Mouse (Mus musculus): ENCODE results near the gene Igf2bp2. TPM values are rescaled to one million over a fixed set of nuclear protein-coding genes. Genes with fewer than 3 reads are reported as not detected.

The Igf2bp2 gene
- total RNA-seq, 2 experiments from 2014 or later = 23.9 to 24.8 TPM

- no peak for DNase-seq
Observed at GRCm38 (mm10) chr16:22147131-22147530, 16.0 kb downstream of the Igf2bp2 start.

DNA sequence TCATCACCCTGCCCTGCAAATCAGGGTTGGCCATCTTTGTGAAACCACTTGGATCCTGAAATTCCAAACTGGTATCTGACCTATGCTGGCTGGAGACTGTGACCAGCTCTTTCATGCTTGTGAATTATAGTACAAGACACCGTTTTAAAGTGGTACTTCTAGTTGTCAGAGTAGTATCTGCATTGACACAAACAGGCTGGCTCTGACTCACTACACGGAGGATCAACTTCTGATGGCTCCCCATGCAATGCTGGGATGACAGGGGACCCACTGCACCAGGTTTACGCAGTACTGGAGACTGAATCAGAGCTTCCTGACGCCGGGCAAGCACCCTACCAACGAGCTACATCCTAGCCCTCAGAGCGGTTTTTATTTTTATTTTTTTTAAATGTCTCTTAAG is 17.0 kb downstream of the Igf2bp2 start:
- no peak for DNase-seq

DNA sequence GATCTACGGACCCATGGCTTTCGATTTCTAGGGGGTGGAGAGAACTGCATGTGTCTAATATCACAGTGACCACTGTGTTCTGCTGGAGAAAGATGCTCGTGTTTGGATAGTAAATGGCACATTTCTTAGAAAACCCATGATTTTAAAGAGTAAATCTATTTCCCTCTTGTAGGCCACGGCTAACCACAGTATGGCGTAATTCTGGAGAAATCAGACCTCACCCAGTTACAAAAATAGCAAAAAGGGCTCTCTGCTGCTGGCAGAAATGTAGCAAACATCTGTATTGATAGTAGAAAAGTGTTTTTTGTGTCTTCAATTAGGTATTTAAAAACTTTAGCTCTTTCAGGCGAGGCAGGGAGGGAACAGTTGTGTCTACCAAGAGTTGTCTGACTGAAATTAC is 18.6 kb downstream of the Igf2bp2 start:
- DNase-seq = no peak

GRCm38 (mm10) chr16:22140861-22141260 is 22.2 kb downstream of the Igf2bp2 start:
- no peak for DNase-seq

DNA sequence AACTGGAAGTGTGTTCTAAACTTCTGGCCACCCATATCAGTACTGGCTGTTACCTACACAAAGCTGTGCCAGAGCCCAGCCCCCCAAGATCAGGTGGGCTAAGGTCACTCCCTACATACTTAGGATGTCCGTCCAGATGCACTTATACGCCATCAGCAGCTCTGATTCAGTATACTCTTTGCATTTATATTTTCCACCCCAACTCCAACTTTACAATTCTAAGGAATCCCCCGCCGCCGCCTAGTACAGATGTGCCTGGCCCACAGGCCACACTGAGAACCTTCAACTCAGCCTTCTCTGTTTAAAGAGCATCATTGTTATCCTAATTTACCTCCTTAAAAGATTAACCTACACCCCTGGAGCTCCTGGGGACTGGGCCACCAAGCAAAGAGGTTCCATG is 23.3 kb downstream of the Igf2bp2 start:
- DNase-seq = no peak

DNA sequence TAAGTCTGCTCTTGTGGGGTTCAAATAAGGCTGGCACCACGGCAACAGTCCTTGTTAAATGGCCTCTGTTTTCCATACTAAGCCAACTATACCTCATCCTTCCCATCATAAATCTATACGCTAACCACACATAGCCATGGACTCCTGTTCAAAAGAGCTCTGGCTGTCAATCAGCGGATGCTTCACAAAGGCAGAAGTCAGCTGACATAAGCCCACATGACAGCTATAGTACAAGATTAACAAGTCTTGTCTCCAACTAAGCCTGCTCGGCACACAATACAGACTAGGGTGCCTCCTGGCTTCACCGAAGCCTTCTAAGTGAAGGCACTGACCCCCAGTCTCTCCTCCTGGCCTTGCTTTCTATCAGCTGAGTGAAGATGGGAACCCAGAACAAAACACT is 26.9 kb downstream of the Igf2bp2 start:
- no peak for DNase-seq

DNA sequence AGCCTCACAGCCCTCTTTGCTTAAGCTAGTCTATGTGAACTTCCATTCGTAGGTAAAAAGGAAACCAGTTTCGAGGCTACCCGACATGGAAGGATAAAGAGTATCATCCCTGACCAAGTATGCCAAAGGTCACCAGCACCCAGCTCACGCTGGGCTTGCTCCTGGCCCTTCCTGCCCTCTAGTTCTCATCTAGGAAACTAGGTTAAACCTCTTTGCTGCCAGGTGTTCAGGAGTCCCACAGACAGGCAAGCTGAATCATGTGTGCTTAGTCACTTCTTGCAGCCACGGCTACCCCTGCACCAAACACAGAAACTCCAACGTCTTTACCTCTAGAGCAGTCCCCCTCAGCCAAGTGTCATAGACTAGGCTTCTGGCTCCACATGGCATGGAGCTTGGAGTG is 31.8 kb downstream of the Igf2bp2 start:
- DNase-seq = no peak

DNA sequence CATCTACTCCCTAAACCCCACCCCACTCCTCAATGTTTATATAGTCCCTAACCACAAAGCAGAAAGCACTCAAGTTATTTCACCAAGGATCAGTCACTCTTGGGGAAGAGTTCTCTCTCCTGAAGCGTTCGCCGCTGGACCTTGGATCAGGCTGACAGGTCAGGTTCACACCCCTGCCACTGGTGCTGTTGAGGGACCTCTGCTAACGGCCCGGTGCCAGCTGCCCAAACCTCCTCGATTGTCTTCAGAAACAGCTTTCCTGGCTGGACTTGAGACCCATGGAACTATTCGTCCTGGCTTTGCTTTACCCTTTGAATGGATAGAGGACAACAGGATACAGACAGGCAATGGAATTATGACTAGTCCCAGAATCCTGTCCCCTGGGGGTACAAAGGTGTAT is 33.6 kb downstream of the Igf2bp2 start:
- DNase-seq = no peak

DNA sequence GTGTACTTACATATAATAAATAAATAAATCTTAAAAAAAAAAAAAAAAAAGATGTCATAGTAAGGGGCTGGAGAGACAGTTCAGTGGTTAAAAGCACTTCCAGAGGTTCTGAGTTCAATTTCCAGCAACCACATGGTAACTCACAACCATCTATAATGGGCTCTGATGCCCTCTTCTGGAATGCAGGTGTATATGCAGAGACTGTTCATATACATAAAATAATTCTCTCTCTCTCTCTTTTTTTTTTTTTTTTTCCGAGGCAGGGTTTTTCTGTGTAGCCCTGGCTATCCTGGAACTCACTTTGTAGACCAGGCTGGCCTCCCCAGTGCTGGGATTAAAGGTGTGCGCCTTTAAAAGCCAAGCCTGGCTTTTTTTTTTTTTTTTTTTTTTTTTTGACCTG is 34.5 kb downstream of the Igf2bp2 start:
- DNase-seq = no peak

DNA sequence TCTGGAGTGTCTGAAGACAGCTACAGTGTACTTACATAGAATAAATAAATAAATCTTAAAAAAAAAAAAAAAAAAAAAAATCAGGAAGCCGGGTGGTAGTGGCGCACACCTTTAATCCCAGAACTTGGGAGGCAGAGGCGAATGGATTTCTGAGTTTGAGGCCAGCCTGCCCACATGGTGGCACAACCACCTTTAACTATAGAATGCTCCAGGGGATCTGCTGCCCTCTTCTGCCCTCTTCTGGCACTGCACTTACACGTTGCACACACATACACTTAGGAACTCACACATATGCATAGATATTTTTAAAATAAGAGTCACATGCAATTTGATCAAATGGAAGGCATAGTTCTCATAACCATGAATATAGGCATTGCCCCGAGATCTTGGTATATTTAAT is 35.3 kb downstream of the Igf2bp2 start:
- no peak for DNase-seq

DNA sequence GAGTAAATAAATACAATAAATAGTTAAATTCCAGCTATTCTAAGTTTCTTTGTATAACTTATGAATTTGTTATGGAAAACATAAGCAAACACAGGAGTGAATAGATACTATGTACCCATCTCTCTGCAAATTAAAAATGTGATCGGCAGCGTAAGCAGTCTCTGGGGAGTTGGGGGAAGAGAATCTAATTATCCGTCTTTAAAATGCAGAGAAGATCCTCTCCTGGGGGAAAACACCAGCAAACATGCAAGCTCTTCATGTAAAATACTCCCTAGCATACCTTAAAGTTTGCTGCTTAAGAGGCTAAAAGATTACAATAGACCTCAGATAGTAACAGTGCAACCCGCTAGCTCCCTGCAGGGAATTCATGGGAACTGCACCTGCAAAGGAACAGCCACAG is 36.2 kb downstream of the Igf2bp2 start:
- no peak for DNase-seq

GRCm38 (mm10) chr16:22124325-22124918 is 38.7 kb downstream of the Igf2bp2 start:
- no peak for DNase-seq

DNA sequence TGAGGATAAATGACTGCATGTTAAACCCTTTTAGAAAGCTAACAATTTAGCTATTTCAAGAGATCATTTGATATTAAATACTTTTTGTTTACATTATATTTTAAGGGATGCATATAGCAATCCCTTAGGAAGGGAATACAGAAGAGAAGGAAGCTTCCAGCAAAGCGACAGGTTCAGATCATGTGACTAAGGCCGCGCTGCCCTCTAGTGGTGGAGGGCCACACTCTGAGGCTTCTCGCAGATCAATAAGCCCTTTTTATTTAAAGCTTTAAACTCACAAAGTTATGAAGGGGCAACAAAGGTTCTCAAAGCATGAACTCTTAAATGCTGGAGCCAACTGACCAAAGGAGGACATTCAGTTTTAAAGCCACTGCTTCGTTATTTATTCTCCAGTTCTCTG is 39.4 kb downstream of the Igf2bp2 start:
- DNase-seq = peak; percentile 75

DNA sequence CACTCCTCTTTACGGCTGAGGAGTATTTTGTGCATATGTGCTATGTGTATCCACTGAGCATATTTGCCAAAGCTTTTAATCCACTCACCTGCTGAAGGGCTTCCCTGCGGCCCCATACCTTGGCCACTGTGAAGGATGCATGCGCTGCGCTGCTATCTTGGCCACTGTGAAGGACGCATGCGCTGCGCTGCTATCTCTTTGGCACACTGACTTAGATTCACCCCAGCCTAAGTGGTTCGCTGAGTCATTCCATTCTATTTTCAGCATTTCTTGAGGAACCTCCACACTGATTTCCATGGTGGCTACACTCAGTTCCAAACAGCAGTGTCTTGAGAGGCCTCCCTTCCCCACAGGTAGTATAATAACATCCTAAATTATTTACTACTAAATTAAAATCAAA is 42.0 kb downstream of the Igf2bp2 start:
- peak; percentile 47 for DNase-seq

GRCm38 (mm10) chr16:22119524-22119923 is 43.6 kb downstream of the Igf2bp2 start:
- no peak for DNase-seq

GRCm38 (mm10) chr16:22118716-22119501 is 44.2 kb downstream of the Igf2bp2 start:
- peak; percentile 34 for DNase-seq

- peak; percentile 25 for DNase-seq
Observed at GRCm38 (mm10) chr16:22118151-22118550, 44.9 kb downstream of the Igf2bp2 start.

DNA sequence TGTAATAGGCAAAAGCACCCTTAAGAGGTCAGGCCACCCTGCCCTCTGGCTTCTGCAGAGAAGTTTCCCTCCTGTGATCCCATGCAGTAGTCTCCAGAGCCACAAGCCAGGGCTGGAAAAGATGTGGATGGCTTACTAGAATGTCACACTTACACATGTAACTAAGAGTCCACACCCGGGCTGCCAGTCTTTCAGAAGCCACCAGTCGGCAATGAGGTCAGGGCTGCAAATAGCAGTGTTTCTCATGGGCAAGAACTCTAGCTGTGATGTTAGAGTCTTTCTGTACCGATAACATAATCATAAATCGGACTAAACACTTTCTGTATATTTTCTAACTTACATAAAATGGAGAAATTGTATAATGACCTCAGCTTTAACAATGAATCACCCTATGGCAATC is 46.4 kb downstream of the Igf2bp2 start:
- peak; percentile 55 for DNase-seq

DNA sequence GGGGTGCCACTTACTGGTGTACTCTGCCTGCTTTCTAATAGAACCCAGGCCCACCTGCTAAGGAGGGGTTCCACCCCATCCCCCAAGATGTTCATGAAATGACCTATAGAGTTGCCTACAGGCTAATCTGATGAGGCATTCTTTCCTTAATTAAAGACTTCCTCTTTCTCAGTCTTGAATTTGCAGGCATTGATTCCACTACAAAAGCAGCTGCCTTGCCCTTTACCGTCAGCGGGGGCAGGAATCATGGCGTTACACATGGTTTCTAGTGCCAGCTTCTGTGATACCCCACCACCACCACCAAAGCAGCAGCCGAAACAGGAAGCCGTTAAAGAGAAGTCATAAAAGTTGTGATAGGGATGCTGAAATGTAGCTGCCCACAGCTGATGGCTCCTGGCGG is 47.0 kb downstream of the Igf2bp2 start:
- DNase-seq = no peak

DNA sequence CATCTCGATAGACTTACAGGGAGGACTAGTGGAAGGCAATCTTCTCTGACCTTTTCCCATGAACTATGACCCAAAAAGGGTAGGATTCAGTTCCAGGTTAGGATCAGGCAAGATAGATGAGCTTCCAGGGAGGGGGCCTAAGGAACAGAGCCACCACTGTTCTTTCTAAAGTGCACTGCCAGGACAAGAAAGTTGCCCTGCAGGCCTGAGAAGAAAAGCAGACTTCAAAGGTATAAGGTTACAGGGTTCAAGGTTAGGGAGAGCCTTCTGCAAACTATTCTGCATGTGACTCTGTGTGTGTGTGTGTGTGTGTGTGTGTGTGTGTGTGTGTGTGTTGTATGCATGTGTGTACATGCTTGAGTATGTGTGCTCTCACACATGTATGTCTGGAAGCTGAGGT is 53.1 kb downstream of the Igf2bp2 start:
- no peak for DNase-seq

- no peak for DNase-seq
Observed at GRCm38 (mm10) chr16:22109159-22109558, 53.9 kb downstream of the Igf2bp2 start.

DNA sequence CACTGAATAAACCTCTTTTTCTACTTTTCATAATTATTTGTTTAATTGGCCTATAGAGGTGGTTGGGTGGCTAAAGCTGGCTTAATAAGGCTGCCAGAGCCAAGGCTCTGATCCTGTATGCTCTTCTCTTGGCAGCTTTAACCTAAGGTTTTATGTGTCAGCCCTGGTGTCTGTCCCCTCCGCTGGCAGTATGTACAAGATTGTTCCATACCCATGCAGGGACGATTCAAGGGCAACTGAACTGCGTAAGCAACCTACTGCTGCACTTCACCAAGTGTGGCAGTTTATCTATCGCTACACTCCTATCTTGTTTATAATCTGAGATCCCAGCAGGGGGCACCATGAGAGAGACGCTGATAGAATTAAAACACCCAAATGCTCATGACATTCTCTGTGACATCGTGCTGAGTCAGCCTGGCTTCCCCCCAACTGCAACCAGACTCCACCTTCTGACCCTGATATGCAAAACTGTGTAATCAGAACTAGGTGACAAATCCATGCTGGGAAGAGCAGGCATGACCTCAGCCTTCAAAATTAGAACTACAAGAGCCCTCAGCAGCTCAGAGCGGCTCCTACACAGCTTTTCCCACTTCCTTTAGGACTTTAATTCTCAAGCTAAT is 55.1 kb downstream of the Igf2bp2 start:
- DNase-seq = peak; percentile 81

- no peak for DNase-seq
Observed at GRCm38 (mm10) chr16:22106012-22106584, 57.0 kb downstream of the Igf2bp2 start.

- DNase-seq = no peak
Observed at GRCm38 (mm10) chr16:22100067-22100466, 63.0 kb downstream of the Igf2bp2 start.
